Mouse (Mus musculus) lung, embryonic 14.5 days (tissue): ENCODE measurements around the gene Galnt17. TPM values are rescaled to one million over a fixed set of nuclear protein-coding genes. Genes with fewer than 3 reads are reported as not detected.
A peak's percentile ranks its signal among the peaks of the same experiment; 100 is the strongest.

Experiments used
- ATAC-seq: fragments of 200-750 bp; cut with Nextera tagmentation; 2 replicates; pipeline ENCODE4 v1.8.0; 2017; ENCODE audit warnings: mild to moderate bottlenecking, moderate TSS enrichment, moderate library complexity; ENCODE audit not compliant: insufficient read depth
- DNase-seq: peaks from one replicate; pipeline ENCODE4 v3.0.0-alpha.2; 2015
- H3K27ac ChIP-seq: fragments of 300-500 bp; sonication (generic); 2 replicates; pipeline ENCODE4 v1.5.1; 2014; ENCODE audit warnings: low read depth, mild to moderate bottlenecking, moderate library complexity
- H3K27me3 ChIP-seq: fragments of 300-500 bp; sonication (generic); 2 replicates; pipeline ENCODE4 v1.6.1; 2014; ENCODE audit warnings: low read length, control low read depth; ENCODE audit not compliant: insufficient read depth
- H3K36me3 ChIP-seq: fragments of 300-500 bp; sonication (generic); 2 replicates; pipeline ENCODE4 v1.6.1; 2014; ENCODE audit warnings: control low read depth; ENCODE audit not compliant: insufficient read depth
- H3K4me1 ChIP-seq: fragments of 300-500 bp; sonication (generic); 2 replicates; pipeline ENCODE4 v1.6.1; 2014; ENCODE audit warnings: antibody characterized with exemption, control low read depth; ENCODE audit not compliant: insufficient read depth
- H3K4me2 ChIP-seq: fragments of 300-500 bp; sonication (generic); 2 replicates; pipeline ENCODE4 v1.6.1; 2014; ENCODE audit warnings: mild to moderate bottlenecking
- H3K4me3 ChIP-seq: fragments of 300-500 bp; sonication (generic); 2 replicates; pipeline ENCODE4 v1.5.1; 2014; ENCODE audit warnings: low read depth, low read length
- H3K9ac ChIP-seq: fragments of 300-500 bp; sonication (generic); 2 replicates; pipeline ENCODE4 v1.6.1; 2014
- H3K9me3 ChIP-seq: fragments of 300-500 bp; sonication (generic); 2 replicates; pipeline ENCODE4 v1.6.1; 2016; ENCODE audit warnings: low read depth, low read length, control low read depth
- CTCF ChIP-seq: IDR thresholded peaks from 2 replicates; pipeline ENCODE4 v1.5.1; 2016; ENCODE audit warnings: antibody characterized with exemption, low read depth
- WGBS: fragments of 180-500 bp; shearing (Covaris S2); extraction: QIAGEN DNeasy Blood & Tissue Kit; methylation state at CpG from one replicate; pipeline ENCODE4 v1.1.7; 2014; 5-methylcytosine and 5-hydroxymethylcytosine counted together
- polyA plus RNA-seq: library from polyadenylated mRNA; unstranded; fragments of >200 nt; fragmentation: Nextera tagmentation; extraction: Ambion mirVana; gene quantifications from 2 replicates; pipeline ENCODE4 v1.2.1, GENCODE M21; 2014

Gene Galnt17
- polyA plus RNA-seq, 1 experiment from 2014 or later: 1.2 TPM

DNA sequence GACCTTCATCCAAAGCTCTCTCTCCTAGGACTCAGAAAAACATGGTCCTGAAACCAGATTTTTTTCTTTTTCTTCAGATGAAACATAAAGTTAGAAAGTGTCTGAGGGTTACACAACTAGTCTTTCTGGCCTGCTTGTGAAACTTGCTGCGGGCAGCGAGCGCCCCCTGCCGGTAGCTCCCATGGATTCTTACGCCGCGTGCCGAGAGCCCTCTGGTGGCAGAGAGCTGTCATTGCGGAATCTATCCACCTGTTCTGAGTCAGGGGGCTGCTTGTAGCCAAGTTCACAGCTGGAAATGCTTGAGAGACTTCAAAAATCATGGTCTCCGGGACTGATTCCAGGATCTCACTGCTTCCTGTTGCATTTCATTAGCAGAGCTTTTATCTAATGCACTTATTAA is 454.9 kb downstream of the Galnt17 start:
- no peak for ATAC-seq
- WGBS: under 1% methylated on average over 10 of the region's 10 CpGs
- no peaks in the 10 kb centered on the region for H3K36me3 ChIP-seq

GRCm38 (mm10) chr5:130852182-130852581 is 456.1 kb downstream of the Galnt17 start:
- 13% methylated on average over 11 of the region's 11 CpGs for WGBS

More for the DNA sequence above, 454.9 kb downstream of the Galnt17 start:
- Histone ChIP-seq H3K9me3 (no peaks in the 10 kb centered on the region), H3K4me1 (no peaks in the 10 kb centered on the region), H3K27ac (no peak overlapping the region), H3K4me3 (no peak overlapping the region), H3K9ac (no peak overlapping the region), H3K27me3 (no peaks in the 10 kb centered on the region), H3K4me2 (no peak overlapping the region)
- peak; percentile 100 for TF ChIP-seq CTCF
- peak; percentile 94 for DNase-seq

DNA sequence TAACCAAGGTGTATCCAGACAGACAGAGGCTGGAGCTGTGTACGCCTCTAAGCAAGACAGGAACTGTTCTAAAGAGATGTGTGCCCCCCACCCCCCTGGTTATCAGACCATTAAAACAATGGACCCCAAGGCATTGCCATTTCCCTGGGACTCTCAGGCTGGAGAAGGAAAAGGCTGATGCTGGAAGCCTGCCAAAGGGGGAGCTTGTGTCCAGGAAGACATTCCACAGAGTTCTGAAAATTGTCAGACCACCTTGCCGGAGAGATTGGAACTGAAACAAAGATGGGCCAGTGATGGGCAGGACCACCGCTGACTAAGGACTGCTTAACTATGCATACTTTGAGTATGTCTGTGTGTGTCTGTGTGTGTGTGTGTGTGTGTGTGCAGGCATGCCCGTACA is 458.7 kb downstream of the Galnt17 start:
- Histone ChIP-seq H3K4me3 (no peak overlapping the region), H3K9ac (no peak overlapping the region), H3K36me3 (no peaks in the 10 kb centered on the region), H3K27me3 (no peaks in the 10 kb centered on the region), H3K9me3 (no peaks in the 10 kb centered on the region), H3K4me1 (no peaks in the 10 kb centered on the region), H3K4me2 (no peak overlapping the region), H3K27ac (no peak overlapping the region)
- no peak for ATAC-seq
- DNase-seq: peak; percentile 72
- no peak for TF ChIP-seq CTCF
- WGBS: 49% methylated on average over 4 of the region's 4 CpGs

More at GRCm38 (mm10) chr5:130852182-130852581, 456.1 kb downstream of the Galnt17 start:
- Histone ChIP-seq H3K4me3 (no peak overlapping the region), H3K36me3 (no peaks in the 10 kb centered on the region), H3K9me3 (no peaks in the 10 kb centered on the region), H3K27me3 (no peaks in the 10 kb centered on the region), H3K4me2 (peak overlapping the region; percentile 40), H3K27ac (no peak overlapping the region), H3K9ac (no peak overlapping the region), H3K4me1 (no peaks in the 10 kb centered on the region)
- no peak for ATAC-seq
- DNase-seq: peak; percentile 24
- no peak for TF ChIP-seq CTCF

DNA sequence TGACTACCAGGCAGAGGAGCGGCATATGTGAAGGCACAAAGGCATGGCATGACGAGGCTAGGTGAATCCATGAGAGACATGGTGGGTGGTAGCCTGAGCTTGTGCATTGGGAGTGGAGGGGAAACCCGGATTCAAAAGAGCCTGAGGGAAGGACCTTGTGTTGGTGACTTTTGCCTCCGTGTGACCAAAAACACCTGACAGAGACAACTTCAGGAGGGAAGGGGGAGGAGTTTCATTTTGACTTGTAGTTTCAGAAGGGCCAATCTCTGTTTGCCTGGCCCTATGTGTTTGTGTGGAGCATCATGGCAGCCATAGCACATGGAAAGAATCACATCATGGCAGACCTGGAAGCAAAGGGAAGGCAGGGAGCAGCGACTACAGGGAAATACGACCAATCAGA is 459.7 kb downstream of the Galnt17 start:
- H3K4me1 ChIP-seq: no peaks in the 10 kb centered on the region
- no peaks in the 10 kb centered on the region for H3K27me3 ChIP-seq
- no peak for TF ChIP-seq CTCF
- H3K4me2 ChIP-seq: no peak overlapping the region
- H3K9ac ChIP-seq: no peak overlapping the region
- no peaks in the 10 kb centered on the region for H3K36me3 ChIP-seq
- no peaks in the 10 kb centered on the region for H3K9me3 ChIP-seq
- no peak for ATAC-seq
- no peak for DNase-seq
- WGBS: 85% methylated on average over 6 of the region's 6 CpGs
- H3K4me3 ChIP-seq: no peak overlapping the region
- no peak overlapping the region for H3K27ac ChIP-seq

- Histone ChIP-seq H3K4me1 (no peaks in the 10 kb centered on the region), H3K27ac (no peak overlapping the region), H3K9ac (no peak overlapping the region), H3K27me3 (no peaks in the 10 kb centered on the region), H3K9me3 (no peaks in the 10 kb centered on the region), H3K4me2 (no peak overlapping the region), H3K36me3 (no peaks in the 10 kb centered on the region), H3K4me3 (no peak overlapping the region)
- no peak for ATAC-seq
- TF ChIP-seq CTCF: no peak
- no peak for DNase-seq
- WGBS: 73% methylated on average over 2 of the region's 2 CpGs
Measured at GRCm38 (mm10) chr5:130825797-130826196, 482.5 kb downstream of the Galnt17 start.
